23 mouse cellular contexts compared by ENCODE assay signal in genomic region chr1:193380877-193381276, GRCm38 (mm10). TPM values are rescaled to one million over a fixed set of nuclear protein-coding genes. Genes with fewer than 3 reads are reported as not detected.
"Had no signal": no experiment of that assay in that cellular context is flagged by ENCODE, and none has a peak within 500 bp of the region (broad histone marks: within the 10 kb centered on the region; RNA-seq: fewer than 3 reads in every experiment).

No protein-coding gene starts in this region.

- DNase-seq: liver, postnatal 0 days; lung, adult 2 months; lung, postnatal 14 days; lung, postnatal 36 days; midbrain, embryonic 14.5 days; retina, postnatal 1 day; right cerebral cortex, postnatal 25 days; right cerebral cortex, postnatal 4 days; spleen, adult 18-20 months; thymus, adult 18-20 months; thymus, postnatal 14 days; thymus, postnatal 36 days had no signal

- H3K4me2 ChIP-seq: lung, embryonic 15.5 days; midbrain, embryonic 12.5 days; neural tube, embryonic 13.5 days; neural tube, embryonic 15.5 days had no signal

- H3K9ac ChIP-seq: liver, postnatal 0 days; lung, embryonic 15.5 days; midbrain, embryonic 12.5 days; neural tube, embryonic 13.5 days; neural tube, embryonic 15.5 days had no signal

- H3K9me3 ChIP-seq: lung, embryonic 15.5 days; midbrain, embryonic 10.5 days; midbrain, embryonic 12.5 days; neural tube, embryonic 13.5 days; neural tube, embryonic 15.5 days had no signal

- H3K27ac ChIP-seq: lung, embryonic 15.5 days; macrophage; midbrain, embryonic 12.5 days; neural tube, embryonic 13.5 days; neural tube, embryonic 15.5 days had no signal

- ATAC-seq: liver, postnatal 0 days; lung, postnatal 0 days; midbrain, embryonic 16.5 days had no signal

- H3K27me3 ChIP-seq: lung, embryonic 15.5 days; neural tube, embryonic 15.5 days had no signal

- H3K36me3 ChIP-seq: lung, embryonic 15.5 days; midbrain, embryonic 10.5 days; midbrain, embryonic 12.5 days; neural tube, embryonic 13.5 days; neural tube, embryonic 15.5 days had no signal

- H3K4me3 ChIP-seq: lung, embryonic 15.5 days; midbrain, embryonic 10.5 days; midbrain, embryonic 12.5 days; myocyte; neural tube, embryonic 13.5 days; neural tube, embryonic 15.5 days had no signal

RNA-seq across cellular contexts. Expression of gene Camk1g, which starts 10.8 kb away (rescaled TPM):
- total RNA-seq: megakaryocyte progenitor cell, adult 5-6 weeks; megakaryocyte-erythroid progenitor cell, adult 5-6 weeks had no signal
- polyA plus RNA-seq: macrophage had no signal
